Mouse (Mus musculus): ENCODE results near the gene Dpp7. TPM values are rescaled to one million over a fixed set of nuclear protein-coding genes. Genes with fewer than 3 reads are reported as not detected.

Dpp7 gene
- total and polyA plus RNA-seq, 3 experiments, result 16.2 to 21.0 (median 20.9) TPM

GRCm38 (mm10) chr2:25394281-25395221 lies 38.4 kb upstream of the Dpp7 start:
- DNase-seq (ENCODE audit: extremely low read depth), result no peak
- H3K4me2 ChIP-seq (ENCODE audit: insufficient read depth, low read depth, poor library complexity, severe bottlenecking), result no peak overlapping the region
- H3K27me3 ChIP-seq (replicated peaks), result peaks cover 71% of the 10 kb centered on the region
- in situ Hi-C loops (cut with MboI; ENCODE audit: low pct_ligation_motif_present, low pct_unique_long_range_greater_than_20kb, low sequenced_read_pairs) (no loop called here), dilution Hi-C loops (cut with MboI; ENCODE audit: extremely low pct_ligation_motif_present, extremely low pct_unique_long_range_greater_than_20kb, low sequenced_read_pairs) (no loop called here)
- no peak overlapping the region for H3K27ac ChIP-seq (ENCODE audit: insufficient read depth, low read depth)
- no peak overlapping the region for H3K9ac ChIP-seq (ENCODE audit: insufficient read depth, low read depth)
- peaks cover 0 to 8% of the 10 kb centered on the region in 2 experiments; a peak in 2 of 4 replicates for H3K4me1 ChIP-seq (ENCODE audit: control insufficient read depth in 1 of 2, insufficient read depth in 2 of 2)
- TF ChIP-seq MXI1 (IDR thresholded peaks at IDR 0.05; ENCODE audit: low read depth, low read length) (no peak), RCOR1 (conservative IDR thresholded peaks at IDR 0.05; ENCODE audit: low read depth, low read length) (no peak), MEF2A (IDR thresholded peaks at IDR 0.05; ENCODE audit: borderline replicate concordance, low read depth, low read length) (no peak), E2F4 (IDR thresholded peaks at IDR 0.05; ENCODE audit: insufficient replicate concordance, low read depth, low read length) (no peak), ZKSCAN1 (IDR thresholded peaks at IDR 0.05; ENCODE audit: borderline replicate concordance, low read depth, low read length) (no peak), USF1 (IDR thresholded peaks at IDR 0.05; ENCODE audit: low read depth, low read length) (no peak), TBP (conservative IDR thresholded peaks at IDR 0.05; ENCODE audit: low read depth, low read length) (no peak), KAT2A (IDR thresholded peaks at IDR 0.05; ENCODE audit: insufficient replicate concordance, low read length) (no peak), EP300 (IDR thresholded peaks at IDR 0.05; ENCODE audit: low read length) (no peak), HCFC1 (IDR thresholded peaks at IDR 0.05; ENCODE audit: low read depth, low read length) (no peak), MAX (IDR thresholded peaks at IDR 0.05; ENCODE audit: low read length) (no peak), NRF1 (IDR thresholded peaks at IDR 0.05; ENCODE audit: low read depth, low read length) (no peak), ELF1 (IDR thresholded peaks at IDR 0.05; ENCODE audit: low read depth, low read length) (no peak), SIN3A (IDR thresholded peaks at IDR 0.05; ENCODE audit: low read length) (no peak)
- no peaks in the 10 kb centered on the region for H3K36me3 ChIP-seq (replicated peaks in 1 of 2; ENCODE audit: control insufficient read depth in 1 of 2, insufficient read depth in 1 of 2, low read length in 1 of 2)
- no peaks in the 10 kb centered on the region for H3K79me2 ChIP-seq (replicated peaks; ENCODE audit: control insufficient read depth, extremely low read depth, insufficient read depth, poor library complexity, severe bottlenecking)
- H3K9me3 ChIP-seq (replicated peaks; ENCODE audit: low read length), result no peaks in the 10 kb centered on the region
- H3K4me3 ChIP-seq (replicated peaks in 1 of 3; ENCODE audit: low read depth in 2 of 3, low read length in 2 of 3, poor library complexity in 1 of 3), result no peak overlapping the region

- TF ChIP-seq TCF12 (IDR thresholded peaks at IDR 0.05; ENCODE audit: low read depth, low read length), result no peak
- TF ChIP-seq RCOR1 (conservative IDR thresholded peaks at IDR 0.05; ENCODE audit: low read depth, low read length), result no peak
- no peak for TF ChIP-seq IRF4 (IDR thresholded peaks at IDR 0.05; ENCODE audit: low read depth, low read length)
- no peak for TF ChIP-seq E2F4 (IDR thresholded peaks at IDR 0.05; ENCODE audit: insufficient replicate concordance, low read depth, low read length)
- no peak for TF ChIP-seq UBTF (IDR thresholded peaks at IDR 0.05; ENCODE audit: low read depth, low read length)
- no peak for TF ChIP-seq ZNF384 (IDR thresholded peaks at IDR 0.05; ENCODE audit: low read depth, low read length)
- no peak for TF ChIP-seq KAT2A (IDR thresholded peaks at IDR 0.05; ENCODE audit: insufficient replicate concordance, low read length)
- no peak overlapping the region for H3K4me3 ChIP-seq (replicated peaks in 1 of 3; ENCODE audit: low read depth in 2 of 3, low read length in 2 of 3, poor library complexity in 1 of 3)
- H3K36me3 ChIP-seq (replicated peaks in 1 of 2; ENCODE audit: control insufficient read depth in 1 of 2, insufficient read depth in 1 of 2, low read length in 1 of 2), result no peaks in the 10 kb centered on the region
- peaks cover 0 to 8% of the 10 kb centered on the region in 2 experiments; a peak in 2 of 4 replicates for H3K4me1 ChIP-seq (ENCODE audit: control insufficient read depth in 1 of 2, insufficient read depth in 2 of 2)
- no peaks in the 10 kb centered on the region for H3K79me2 ChIP-seq (replicated peaks; ENCODE audit: control insufficient read depth, extremely low read depth, insufficient read depth, poor library complexity, severe bottlenecking)
- dilution Hi-C loops (cut with MboI; ENCODE audit: extremely low pct_ligation_motif_present, extremely low pct_unique_long_range_greater_than_20kb, low sequenced_read_pairs), result no loop called here
- no peak overlapping the region for H3K9ac ChIP-seq (ENCODE audit: insufficient read depth, low read depth)
- no peak for DNase-seq (ENCODE audit: extremely low read depth)
- H3K27me3 ChIP-seq (replicated peaks), result peaks cover 43% of the 10 kb centered on the region
- no peak overlapping the region for H3K27ac ChIP-seq (ENCODE audit: insufficient read depth, low read depth)
- in situ Hi-C loops (cut with MboI; ENCODE audit: low pct_ligation_motif_present, low pct_unique_long_range_greater_than_20kb, low sequenced_read_pairs), result no loop called here
- no peak overlapping the region for H3K4me2 ChIP-seq (ENCODE audit: insufficient read depth, low read depth, poor library complexity, severe bottlenecking)
- no peaks in the 10 kb centered on the region for H3K9me3 ChIP-seq (replicated peaks; ENCODE audit: low read length)
Measured at GRCm38 (mm10) chr2:25391266-25391665, 35.1 kb upstream of the Dpp7 start.

Data from CH12.LX (cell line).